19 mouse cellular contexts compared by ENCODE assay signal in the genomic region with DNA sequence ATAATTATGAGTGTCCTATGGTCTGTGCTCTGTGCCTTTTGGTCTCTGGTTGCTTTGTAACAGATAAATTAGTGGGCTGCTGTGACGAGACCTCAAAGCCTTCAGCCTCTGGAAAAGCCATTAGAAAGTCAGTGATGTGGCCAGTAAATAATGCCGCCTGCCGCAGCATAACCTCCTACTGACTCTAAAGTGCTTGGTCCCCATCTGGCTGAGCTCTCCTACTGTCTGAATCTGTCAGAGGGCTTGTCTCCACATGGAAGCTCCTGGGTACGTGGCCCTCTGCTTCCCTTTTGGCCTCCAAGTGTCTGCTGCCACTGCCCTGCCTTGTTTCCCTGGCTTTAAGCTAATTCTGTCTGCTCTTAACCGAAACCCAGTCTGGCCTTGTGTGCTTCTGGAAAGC. TPM values are rescaled to one million over a fixed set of nuclear protein-coding genes. Genes with fewer than 3 reads are reported as not detected.
DNase-seq lines count a peak whose midpoint lies in the region; ATAC-seq and TF ChIP-seq lines count a peak whose summit lies in the region.
"Had no signal": no experiment of that assay in that cellular context is flagged by ENCODE, and none has a peak within 500 bp of the region (broad histone marks: within the 10 kb centered on the region; RNA-seq: fewer than 3 reads in every experiment).

No protein-coding gene starts in this region.

- H3ac ChIP-seq in myocyte (ENCODE audit: control insufficient read depth, insufficient read length) = no peak overlapping the region

- peaks cover 20 to 23% of the 10 kb centered on the region in 2 experiments for H3K4me1 ChIP-seq in heart, embryonic 14.5 days (ENCODE audit: control insufficient read depth in 2 of 2, insufficient read depth in 2 of 2, low read length in 2 of 2)
- peaks cover 6% of the 10 kb centered on the region; the same call in 1 of the 2 replicates for H3K4me1 ChIP-seq in kidney, postnatal 0 days (replicated peaks; ENCODE audit: insufficient read depth, low read length)
- H3K4me1 ChIP-seq in embryonic fibroblast, embryonic 13.5 days (ENCODE audit: control insufficient read depth, insufficient read depth, low read length) = peaks cover 26% of the 10 kb centered on the region

- H3K9ac ChIP-seq in heart, embryonic 14.5 days (ENCODE audit: low read length) = no peak overlapping the region; the same call in 1 of the 2 replicates
- no peak overlapping the region for H3K9ac ChIP-seq in kidney, postnatal 0 days (ENCODE audit: low read depth, low read length)
- H3K9ac ChIP-seq: neural tube, embryonic 12.5 days had no signal

- DNase-seq in heart, adult 11 months = no peak
- peak; percentile 85 for DNase-seq in kidney, postnatal 0 days (ENCODE audit: low spot score)
- no peak for DNase-seq in kidney, postnatal 25 days
- DNase-seq in layer of hippocampus, adult 9-10 months (ENCODE audit: low spot score) = no peak
- DNase-seq: adrenal gland, postnatal 14 days; cerebellum, postnatal 10 days; kidney, adult 11 months; lung, adult 2 months; thymus, adult 2 months had no signal

- peak overlapping the region; percentile 57 to 58; a peak in 3 of 4 replicates for H3K27ac ChIP-seq in heart, embryonic 14.5 days (replicated peaks in 1 of 2; ENCODE audit: control insufficient read depth in 1 of 2, insufficient read depth in 1 of 2, low read depth in 2 of 2, low read length in 2 of 2)
- H3K27ac ChIP-seq in kidney, postnatal 0 days = peak overlapping the region; percentile 50; the same call in 1 of the 2 replicates
- H3K27ac ChIP-seq in embryonic fibroblast, embryonic 13.5 days (ENCODE audit: insufficient read depth, low read length) = peak overlapping the region; percentile 65
- H3K27ac ChIP-seq: layer of hippocampus, adult 2 months; left cerebral cortex, adult 2 months; neural tube, embryonic 12.5 days had no signal

- 0 out of 2 replicates have a peak, but pooled peaks have one; percentile 24 for TF ChIP-seq POLR2A in embryonic fibroblast, embryonic 13.5 days (IDR thresholded peaks at IDR 0.05; ENCODE audit: low read depth, low read length)
- no peak for TF ChIP-seq POLR2A in myocyte (IDR thresholded peaks at IDR 0.05; ENCODE audit: insufficient read length, low read depth)

- peaks cover 64% of the 10 kb centered on the region for H3K36me3 ChIP-seq in heart, embryonic 14.5 days (ENCODE audit: control insufficient read depth, insufficient read depth, low read length)
- H3K36me3 ChIP-seq in kidney, postnatal 0 days (ENCODE audit: insufficient read depth, low read length) = peaks cover 34% of the 10 kb centered on the region
- peaks cover 7% of the 10 kb centered on the region for H3K36me3 ChIP-seq in myocyte (ENCODE audit: control insufficient read depth, insufficient read depth)

- H3K27me3 ChIP-seq in heart, embryonic 14.5 days (ENCODE audit: control insufficient read depth, insufficient read depth, low read length) = no peaks in the 10 kb centered on the region
- H3K27me3 ChIP-seq in kidney, postnatal 0 days (ENCODE audit: insufficient read depth, low read length) = no peaks in the 10 kb centered on the region
- no peaks in the 10 kb centered on the region for H3K27me3 ChIP-seq in myocyte (ENCODE audit: control insufficient read depth, insufficient read depth, insufficient read length)
- H3K27me3 ChIP-seq: neural tube, embryonic 12.5 days had no signal

- ATAC-seq in heart, embryonic 14.5 days (ENCODE audit: insufficient number of reproducible peaks, insufficient read depth, low FRiP score, low read depth) = no peak
- ATAC-seq in kidney, postnatal 0 days (replicated peaks; ENCODE audit: low FRiP score, low read depth) = 0 out of 2 replicates have a peak, but pooled peaks have one; percentile 19
- ATAC-seq: forebrain, embryonic 16.5 days; hindbrain, embryonic 16.5 days; midbrain, embryonic 16.5 days had no signal

- 56% methylated on average over 5 of the region's 5 CpGs for whole genome bisulfite sequencing in heart, embryonic 14.5 days
- WGBS in kidney, postnatal 0 days = 51% methylated on average over 5 of the region's 5 CpGs

- H3K79me2 ChIP-seq in myocyte (ENCODE audit: control insufficient read depth, insufficient read depth) = no peaks in the 10 kb centered on the region

- no peak overlapping the region for H3K4me2 ChIP-seq in heart, embryonic 14.5 days (ENCODE audit: low read length)
- no peak overlapping the region for H3K4me2 ChIP-seq in kidney, postnatal 0 days (ENCODE audit: low read length)
- H3K4me2 ChIP-seq in myocyte (ENCODE audit: low read depth) = peak overlapping the region; percentile 22
- H3K4me2 ChIP-seq: neural tube, embryonic 12.5 days had no signal

- no peaks in the 10 kb centered on the region for H3K9me3 ChIP-seq in heart, embryonic 14.5 days (ENCODE audit: control insufficient read depth, low read length)
- no peaks in the 10 kb centered on the region for H3K9me3 ChIP-seq in kidney, postnatal 0 days (replicated peaks; ENCODE audit: low read length)
- H3K9me3 ChIP-seq: neural tube, embryonic 12.5 days had no signal

- no peak overlapping the region for H3K4me3 ChIP-seq in heart, embryonic 14.5 days (ENCODE audit: control insufficient read depth in 1 of 2, insufficient read depth in 1 of 2, low read depth in 1 of 2, low read length in 2 of 2)
- H3K4me3 ChIP-seq in kidney, postnatal 0 days (replicated peaks; ENCODE audit: low read depth, low read length) = no peak overlapping the region
- no peak overlapping the region for H3K4me3 ChIP-seq in embryonic fibroblast, embryonic 13.5 days (ENCODE audit: insufficient read depth, low read length)
- no peak overlapping the region for H3K4me3 ChIP-seq in myocyte
- H3K4me3 ChIP-seq: erythroblast, embryonic 14.5 days; layer of hippocampus, adult 2 months; left cerebral cortex, adult 2 months; neural tube, embryonic 12.5 days had no signal

- no peak for TF ChIP-seq CTCF in kidney, postnatal 0 days (IDR thresholded peaks at IDR 0.05; ENCODE audit: low read depth)
- TF ChIP-seq CTCF in embryonic fibroblast, embryonic 13.5 days (IDR thresholded peaks at IDR 0.05; ENCODE audit: borderline replicate concordance, insufficient read depth, low read length) = no peak

TF ChIP-seq in myocyte, 11 proteins besides CTCF, POLR2A, EP300 and RAD21:
- no peak for TF ChIP-seq POLR2AphosphoS2 (IDR thresholded peaks at IDR 0.05; ENCODE audit: insufficient read length, low read depth)
- TF ChIP-seq CEBPB (IDR thresholded peaks at IDR 0.05; ENCODE audit: insufficient read depth, poor library complexity, severe bottlenecking) = no peak
- no peak for TF ChIP-seq TCF12 (IDR thresholded peaks at IDR 0.05; ENCODE audit: insufficient read depth, poor library complexity, severe bottlenecking)
- TF ChIP-seq USF1 (IDR thresholded peaks at IDR 0.05; ENCODE audit: low read depth) = no peak
- no peak for TF ChIP-seq MAX (IDR thresholded peaks at IDR 0.05; ENCODE audit: low read depth)
- TF ChIP-seq REST (IDR thresholded peaks at IDR 0.05; ENCODE audit: insufficient read depth, insufficient read length) = no peak
- no peak for TF ChIP-seq TCF3 (IDR thresholded peaks at IDR 0.05; ENCODE audit: insufficient read length, low read depth)
- no peak for TF ChIP-seq E2F4 (IDR thresholded peaks at IDR 0.05; ENCODE audit: insufficient read depth)
- TF ChIP-seq SRF (IDR thresholded peaks at IDR 0.05; ENCODE audit: control insufficient read depth, insufficient read length, low read depth) = no peak
- no peak for TF ChIP-seq MYOG (IDR thresholded peaks at IDR 0.05; ENCODE audit: control insufficient read depth in 1 of 3, insufficient read depth in 1 of 3, insufficient read length in 2 of 3, low read depth in 2 of 3)
- TF ChIP-seq MYOD1 (IDR thresholded peaks at IDR 0.05; ENCODE audit: control insufficient read depth in 1 of 3, insufficient read length in 2 of 3, low read depth in 2 of 3) = no peak

RNA-seq across cellular contexts. Expression of a gene that starts 17.8 kb away (rescaled TPM):
- polyA plus RNA-seq in heart, embryonic 14.5 days (2014; fragmentation: Nextera tagmentation; extraction: Ambion mirVana) = 126 and 129 TPM in 2 replicates
- 173 and 188 TPM in 2 replicates for polyA plus RNA-seq in kidney, postnatal 0 days (2015; fragmentation: Nextera tagmentation; extraction: Ambion mirVana)
- 95.5 and 107 TPM in 2 replicates for polyA plus RNA-seq in embryonic fibroblast, embryonic 13.5 days (2011; ENCODE audit: insufficient read length, low read depth, missing spikeins)
- polyA plus RNA-seq in myocyte (2012; fragmentation: generic; extraction: Trizol) = 83.0 TPM

RNA-seq across cellular contexts. Expression of a gene that starts 47.3 kb away (rescaled TPM):
- polyA plus RNA-seq in heart, embryonic 14.5 days (2014; fragmentation: Nextera tagmentation; extraction: Ambion mirVana) = 6.2 and 7.4 TPM in 2 replicates
- 21.5 and 23.0 TPM in 2 replicates for polyA plus RNA-seq in kidney, postnatal 0 days (2015; fragmentation: Nextera tagmentation; extraction: Ambion mirVana)
- 29.0 and 37.5 TPM in 2 replicates for polyA plus RNA-seq in embryonic fibroblast, embryonic 13.5 days (2011; ENCODE audit: insufficient read length, low read depth, missing spikeins)
- polyA plus RNA-seq in myocyte (2012; fragmentation: generic; extraction: Trizol) = 17.4 TPM
- polyA plus RNA-seq: erythroblast, embryonic 14.5 days had no signal

RNA-seq across cellular contexts. Expression of a gene that starts 48.5 kb away (rescaled TPM):
- polyA plus RNA-seq in heart, embryonic 14.5 days (2014; fragmentation: Nextera tagmentation; extraction: Ambion mirVana) = 8.2 and 9.0 TPM in 2 replicates
- 6.1 and 7.1 TPM in 2 replicates for polyA plus RNA-seq in kidney, postnatal 0 days (2015; fragmentation: Nextera tagmentation; extraction: Ambion mirVana)
- polyA plus RNA-seq in embryonic fibroblast, embryonic 13.5 days (2011; ENCODE audit: insufficient read length, low read depth, missing spikeins) = 49.7 and 62.6 TPM in 2 replicates
- polyA plus RNA-seq in myocyte (2012; fragmentation: generic; extraction: Trizol) = 49.3 TPM
